Mouse (Mus musculus) T-cell, adult 2 months (primary cell): ENCODE results near the gene Brsk2.
"Not testable (repeated sequence)": the region's sequence is repeated elsewhere in the genome, so short reads cannot be mapped to it uniquely, and the experiment has no call there.

Source experiments
- DNase-seq: peaks from one replicate; pipeline ENCODE4 v3.0.0; 2022; ENCODE audit warnings: low spot score

Gene Brsk2

GRCm38 (mm10) chr7:141948906-141949798 is at the start of gene Brsk2:
Gene Brsk2 (plus strand): TSS chr7:141949751.
- peak; percentile 86 for DNase-seq

- DNase-seq, result no peak
Observed at GRCm38 (mm10) chr7:141901825-141902224, 47.7 kb upstream of the Brsk2 start.

- peak; percentile 100 for DNase-seq
Observed at GRCm38 (mm10) chr7:141902269-141902729, 47.3 kb upstream of the Brsk2 start.

GRCm38 (mm10) chr7:141902791-141903190 is 46.8 kb upstream of the Brsk2 start:
- DNase-seq, result no peak

GRCm38 (mm10) chr7:141908591-141908990 is 41.0 kb upstream of the Brsk2 start:
- DNase-seq, result no peak

GRCm38 (mm10) chr7:141911305-141911704 is 38.2 kb upstream of the Brsk2 start:
- no peak for DNase-seq

GRCm38 (mm10) chr7:141918407-141918806 is 31.1 kb upstream of the Brsk2 start, which contains the start of gene Tollip:
Gene Tollip (minus strand): TSS chr7:141918507.
- DNase-seq, result no peak

- not testable (repeated sequence) for DNase-seq
Observed at GRCm38 (mm10) chr7:141924121-141924520, 25.4 kb upstream of the Brsk2 start.

- peak; percentile 58 for DNase-seq
Observed at GRCm38 (mm10) chr7:141924917-141925316, 24.6 kb upstream of the Brsk2 start.

- no peak for DNase-seq
Observed at GRCm38 (mm10) chr7:141928642-141929041, 20.9 kb upstream of the Brsk2 start.

- DNase-seq, result no peak
Observed at GRCm38 (mm10) chr7:141934128-141934898, 15.2 kb upstream of the Brsk2 start.

- no peak for DNase-seq
Observed at GRCm38 (mm10) chr7:141934951-141935350, 14.6 kb upstream of the Brsk2 start.

GRCm38 (mm10) chr7:141943444-141943843 is 6.1 kb upstream of the Brsk2 start:
- no peak for DNase-seq

GRCm38 (mm10) chr7:141945927-141946326 is 3.6 kb upstream of the Brsk2 start:
- DNase-seq, result no peak

GRCm38 (mm10) chr7:141947512-141947911 is 2.0 kb upstream of the Brsk2 start:
- no peak for DNase-seq

GRCm38 (mm10) chr7:141948045-141948444 is 1.5 kb upstream of the Brsk2 start:
- no peak for DNase-seq

GRCm38 (mm10) chr7:141949799-141950103 is 200 bp downstream of the Brsk2 start:
- DNase-seq, result no peak

GRCm38 (mm10) chr7:141950104-141951013 is 808 bp downstream of the Brsk2 start:
- no peak for DNase-seq

- no peak for DNase-seq
Observed at GRCm38 (mm10) chr7:141951821-141952220, 2.3 kb downstream of the Brsk2 start.

- no peak for DNase-seq
Observed at GRCm38 (mm10) chr7:141952920-141953319, 3.4 kb downstream of the Brsk2 start.

- no peak for DNase-seq
Observed at GRCm38 (mm10) chr7:141953616-141954015, 4.1 kb downstream of the Brsk2 start.
